In genomic region chr4:28812691-28813289, GRCm38 (mm10) we compare ENCODE assay signal across 8 mouse cellular contexts. TPM values are rescaled to one million over a fixed set of nuclear protein-coding genes. Genes with fewer than 3 reads are reported as not detected.
DNase-seq lines count a peak whose midpoint lies in the region; ATAC-seq and TF ChIP-seq lines count a peak whose summit lies in the region.

Gene Epha7, plus strand, starts transcription at chr4:28813131.

- H3K9me3 ChIP-seq in embryonic facial prominence, embryonic 15.5 days (replicated peaks) = no peaks in the 10 kb centered on the region
- H3K9me3 ChIP-seq in limb, embryonic 12.5 days = no peaks in the 10 kb centered on the region
- no peaks in the 10 kb centered on the region for H3K9me3 ChIP-seq in midbrain, embryonic 14.5 days (ENCODE audit: control insufficient read depth, low read length)

- peak within 1 kb of the TSS; percentile 93 for H3K27ac ChIP-seq in embryonic facial prominence, embryonic 15.5 days (replicated peaks)
- H3K27ac ChIP-seq in heart, adult 2 months = peak within 1 kb of the TSS; percentile 34
- peak within 1 kb of the TSS; percentile 98 for H3K27ac ChIP-seq in limb, embryonic 12.5 days
- peak within 1 kb of the TSS; percentile 97 for H3K27ac ChIP-seq in midbrain, embryonic 14.5 days (replicated peaks; ENCODE audit: low read depth, low read length)

- peak within 1 kb of the TSS; percentile 79 for H3K4me3 ChIP-seq in embryonic facial prominence, embryonic 15.5 days (replicated peaks)
- peak within 1 kb of the TSS; percentile 74 for H3K4me3 ChIP-seq in heart, adult 2 months
- peak within 1 kb of the TSS; percentile 82 for H3K4me3 ChIP-seq in limb, embryonic 12.5 days (replicated peaks)
- H3K4me3 ChIP-seq in midbrain, embryonic 14.5 days (replicated peaks; ENCODE audit: low read depth, low read length) = peak within 1 kb of the TSS; percentile 78

- peak; percentile 95 for TF ChIP-seq POLR2A in heart, adult 2 months (IDR thresholded peaks at IDR 0.05; ENCODE audit: insufficient read depth, low read depth, low read length)

- peak within 1 kb of the TSS; percentile 91 for H3K4me2 ChIP-seq in embryonic facial prominence, embryonic 15.5 days (replicated peaks)
- peak within 1 kb of the TSS; percentile 82 for H3K4me2 ChIP-seq in limb, embryonic 12.5 days
- H3K4me2 ChIP-seq in midbrain, embryonic 14.5 days (ENCODE audit: low read length) = peak within 1 kb of the TSS; percentile 80

- under 1% methylated on average over 48 of the region's 48 CpGs for WGBS in embryonic facial prominence, embryonic 15.5 days
- WGBS in heart, adult 2 months = under 1% methylated on average over 48 of the region's 48 CpGs
- whole genome bisulfite sequencing in limb, embryonic 12.5 days = under 1% methylated on average over 48 of the region's 48 CpGs
- under 1% methylated on average over 48 of the region's 48 CpGs for WGBS in midbrain, embryonic 14.5 days

- no peaks in the 10 kb centered on the region for H3K27me3 ChIP-seq in embryonic facial prominence, embryonic 15.5 days
- H3K27me3 ChIP-seq in heart, adult 2 months (ENCODE audit: control insufficient read depth, insufficient read depth, low read length) = no peaks in the 10 kb centered on the region
- no peaks in the 10 kb centered on the region; the same call in 1 of the 2 replicates for H3K27me3 ChIP-seq in limb, embryonic 12.5 days
- peaks cover 16% of the 10 kb centered on the region; the same call in 1 of the 2 replicates for H3K27me3 ChIP-seq in midbrain, embryonic 14.5 days (ENCODE audit: control insufficient read depth, insufficient read depth, low read length)

- peak; percentile 98 for DNase-seq in brain, adult 2 months (ENCODE audit: low read depth, low spot score)
- DNase-seq in heart, adult 2 months = peak; percentile 96 to 97
- DNase-seq in kidney, adult 8-10 months = peak; percentile 94 to 95
- DNase-seq in midbrain, embryonic 14.5 days = peak; percentile 99
- DNase-seq in spleen, adult 18-20 months = peak; percentile 53 to 56

- H3K36me3 ChIP-seq in embryonic facial prominence, embryonic 15.5 days = no peaks in the 10 kb centered on the region
- no peaks in the 10 kb centered on the region for H3K36me3 ChIP-seq in heart, adult 2 months (ENCODE audit: control insufficient read depth, insufficient read depth, low read length)
- H3K36me3 ChIP-seq in limb, embryonic 12.5 days = no peaks in the 10 kb centered on the region
- H3K36me3 ChIP-seq in midbrain, embryonic 14.5 days (ENCODE audit: control insufficient read depth, insufficient read depth, low read length) = no peaks in the 10 kb centered on the region

- H3K4me1 ChIP-seq in embryonic facial prominence, embryonic 15.5 days = no peaks in the 10 kb centered on the region
- H3K4me1 ChIP-seq in heart, adult 2 months (ENCODE audit: control insufficient read depth, insufficient read depth, low read length) = peaks cover 1% of the 10 kb centered on the region; the same call in 1 of the 2 replicates
- H3K4me1 ChIP-seq in limb, embryonic 12.5 days (replicated peaks) = no peaks in the 10 kb centered on the region
- 0 out of 2 replicates have a peak, but pooled peaks cover 2% of the 10 kb centered on the region for H3K4me1 ChIP-seq in midbrain, embryonic 14.5 days (ENCODE audit: control insufficient read depth, insufficient read depth, low read length)

- ATAC-seq in embryonic facial prominence, embryonic 15.5 days (ENCODE audit: insufficient number of reproducible peaks, low FRiP score, low TSS enrichment, low read depth) = peak; percentile 99
- ATAC-seq in limb, embryonic 12.5 days (ENCODE audit: insufficient number of reproducible peaks, insufficient read depth, low FRiP score, low TSS enrichment, low read depth) = peak; percentile 98
- ATAC-seq in midbrain, embryonic 14.5 days (ENCODE audit: low FRiP score, low TSS enrichment) = peak; percentile 98
- no peak for ATAC-seq in inflammation-experienced regulatory T-cells, adult 6 months

- intact Hi-C loops in heart, adult 2 months (cut with DNase I) = no loop called here

- H3K79me2 ChIP-seq in heart, adult 2 months (replicated peaks; ENCODE audit: control insufficient read depth, insufficient read depth, low read length) = no peaks in the 10 kb centered on the region

- peak within 1 kb of the TSS; percentile 75 for H3K9ac ChIP-seq in embryonic facial prominence, embryonic 15.5 days
- peak within 1 kb of the TSS; percentile 72 for H3K9ac ChIP-seq in heart, adult 2 months (ENCODE audit: low read depth, low read length)
- peak within 1 kb of the TSS; percentile 93 for H3K9ac ChIP-seq in limb, embryonic 12.5 days (replicated peaks)
- peak within 1 kb of the TSS; percentile 88 for H3K9ac ChIP-seq in midbrain, embryonic 14.5 days (replicated peaks; ENCODE audit: low read length)

- no peak for TF ChIP-seq CTCF in heart, adult 2 months (IDR thresholded peaks at IDR 0.05)

- TF ChIP-seq EP300 in heart, adult 2 months (IDR thresholded peaks at IDR 0.05; ENCODE audit: insufficient read depth, low read depth, low read length) = no peak; the same call in 1 of the 2 replicates

RNA-seq across cellular contexts. Expression of gene Epha7, which starts in this region (rescaled TPM):
- polyA plus RNA-seq in embryonic facial prominence, embryonic 15.5 days (2015; fragmentation: Nextera tagmentation; extraction: Ambion mirVana) = 31.3 and 37.6 TPM in 2 replicates
- total RNA-seq in heart, adult 2 months (2021) = 1 to 10 TPM; 6.4 to 6.9 TPM
- 1.2 and 3.5 TPM in 2 replicates for polyA plus RNA-seq in heart, adult 2 months (2012; rRNA removed)
- 50.6 and 56.5 TPM in 2 replicates for polyA plus RNA-seq in limb, embryonic 12.5 days (2016; fragmentation: Nextera tagmentation; extraction: Ambion mirVana)
- polyA plus RNA-seq in midbrain, embryonic 14.5 days (2014; fragmentation: Nextera tagmentation; extraction: Ambion mirVana) = 48.2 and 68.0 TPM in 2 replicates
- polyA plus RNA-seq in inflammation-experienced regulatory T-cells, adult 6 months (2017; shearing (Covaris generic)) = under 1 TPM in 2 of 3 experiments, not detected in 1; 0.05 to 0.08 TPM

Comparison
In these comparisons a context has a peak if more than half of its experiments do, and no peak if none do; other contexts are left out.
1. H3K27ac ChIP-seq: peak in every context shown above with its lines; median percentile 98 in limb, embryonic 12.5 days; 97 in midbrain, embryonic 14.5 days; 93 in embryonic facial prominence, embryonic 15.5 days; 34 in heart, adult 2 months.